Mouse (Mus musculus) liver, adult 10 weeks (tissue): ENCODE results near the gene Zfand2b. TPM values are rescaled to one million over a fixed set of nuclear protein-coding genes. Genes with fewer than 3 reads are reported as not detected.

Experiments
- polyA plus RNA-seq: library from polyadenylated mRNA; stranded (reverse); fragments of 350-450 nt; fragmentation: Illumina TruSeq; extraction: RNeasy Lipid Tissue Mini Kit (QIAGEN cat#74804); gene quantifications from one replicate; pipeline ENCODE4 v1.2.3, GENCODE M21; 2014; ENCODE audit warnings: low read depth, low replicate concordance

The Zfand2b gene
- polyA plus RNA-seq, result 2.3 TPM

GRCm38 (mm10) chr1:75168472-75169464, at the start of gene Zfand2b:
Zfand2b (plus strand) TSS chr1:75168646.

GRCm38 (mm10) chr1:75124346-75125321, 43.8 kb upstream of the Zfand2b start, which contains the start of gene Nhej1:
Nhej1 (minus strand) TSS chr1:75125200.

DNA sequence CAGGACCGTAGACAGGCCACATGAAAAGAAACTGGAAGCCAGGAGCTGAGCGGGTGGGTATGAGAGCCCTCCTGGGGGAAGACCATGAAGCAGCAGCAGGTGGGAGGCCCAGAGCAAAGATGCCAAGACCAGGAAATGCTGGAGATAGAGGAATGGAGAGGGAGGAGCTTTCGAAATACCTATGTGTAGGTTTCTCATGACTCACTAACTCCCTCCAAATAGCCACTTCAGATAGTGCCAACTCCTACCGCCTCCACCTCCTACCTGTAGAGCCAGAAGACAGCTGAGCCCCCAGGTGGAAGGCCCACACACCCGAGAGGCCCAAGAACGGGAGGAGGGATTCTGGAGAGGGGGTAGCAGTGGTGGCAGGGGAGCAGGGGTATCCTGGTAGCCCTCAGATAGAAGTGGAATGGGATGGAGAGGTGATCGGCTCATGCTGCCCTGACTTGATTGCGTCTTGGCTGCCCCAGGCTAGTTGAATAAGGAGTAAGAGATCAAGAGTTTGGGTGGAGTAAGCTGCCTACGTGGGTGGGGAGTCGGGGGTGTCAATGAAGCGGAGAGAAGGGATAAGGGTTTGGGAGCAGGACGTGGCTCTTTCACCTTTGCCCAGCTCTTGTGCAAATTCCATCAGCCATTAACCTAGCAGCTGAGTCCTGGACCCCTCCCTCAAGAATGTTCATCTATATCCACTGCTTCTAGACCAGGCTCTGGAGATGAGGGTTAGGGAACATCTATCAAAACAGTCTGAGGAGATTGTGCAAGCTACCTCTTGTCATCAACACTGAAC, 34.8 kb upstream of the Zfand2b start, which contains the start of gene Slc23a3:
Gene Slc23a3, minus strand, starts transcription at position 470 of the 787 bp plus-strand sequence.

DNA sequence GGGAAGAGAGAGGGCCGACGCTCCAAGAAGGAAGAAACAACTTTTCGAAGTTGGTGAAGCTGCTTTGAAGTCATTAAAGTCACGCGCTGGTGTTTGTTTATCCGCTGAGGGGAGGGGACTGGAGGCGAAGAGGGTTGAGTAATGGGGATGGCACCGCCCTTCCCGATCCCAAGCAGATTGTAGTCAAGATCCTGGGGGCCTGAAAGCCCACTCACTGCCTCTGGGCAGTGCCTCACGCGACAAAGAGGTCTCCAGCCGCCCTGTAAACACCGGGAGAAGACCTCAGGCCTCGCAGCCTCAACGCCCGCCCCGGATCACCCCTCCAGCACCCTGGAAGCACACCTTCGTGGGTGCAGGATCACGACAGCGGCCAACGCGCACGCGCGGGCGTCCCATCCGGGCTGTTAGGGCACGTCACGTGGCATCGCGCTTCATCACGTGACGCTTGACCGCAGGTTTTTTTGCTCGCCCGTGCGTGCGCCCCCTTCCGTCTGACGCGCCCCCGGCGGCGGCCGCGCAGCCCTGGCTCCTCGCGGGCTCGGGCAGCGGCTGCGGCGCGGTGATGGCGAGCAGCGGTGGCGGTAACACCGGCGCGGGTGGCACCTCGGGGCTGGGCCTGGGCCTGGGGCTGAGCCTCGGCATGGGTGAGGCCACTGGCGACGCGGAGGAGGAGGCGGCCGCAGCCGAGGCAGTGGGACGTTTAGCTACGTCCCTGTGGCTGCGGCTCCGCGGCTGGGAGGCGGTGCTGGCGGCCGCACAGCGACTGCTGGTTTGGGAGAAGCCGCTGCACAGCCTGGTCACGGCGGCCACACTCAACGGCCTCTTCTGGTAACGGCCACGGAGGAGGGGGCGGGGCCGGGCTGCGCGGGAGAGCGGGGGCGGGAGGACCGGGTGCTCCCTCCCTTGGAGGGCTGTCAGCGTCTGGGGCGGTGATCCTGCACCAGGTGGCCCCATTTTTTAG, 25.9 kb upstream of the Zfand2b start, which contains the start of the genes Cnppd1 and Retreg2:
Gene Cnppd1, minus strand, starts transcription at position 411 of the 961 bp plus-strand sequence.
Gene Retreg2, plus strand, starts transcription at position 478 of the 961 bp plus-strand sequence.

GRCm38 (mm10) chr1:75180105-75180590, 11.7 kb downstream of the Zfand2b start, which contains the start of gene Abcb6:
Abcb6 (minus strand) TSS chr1:75180392.

DNA sequence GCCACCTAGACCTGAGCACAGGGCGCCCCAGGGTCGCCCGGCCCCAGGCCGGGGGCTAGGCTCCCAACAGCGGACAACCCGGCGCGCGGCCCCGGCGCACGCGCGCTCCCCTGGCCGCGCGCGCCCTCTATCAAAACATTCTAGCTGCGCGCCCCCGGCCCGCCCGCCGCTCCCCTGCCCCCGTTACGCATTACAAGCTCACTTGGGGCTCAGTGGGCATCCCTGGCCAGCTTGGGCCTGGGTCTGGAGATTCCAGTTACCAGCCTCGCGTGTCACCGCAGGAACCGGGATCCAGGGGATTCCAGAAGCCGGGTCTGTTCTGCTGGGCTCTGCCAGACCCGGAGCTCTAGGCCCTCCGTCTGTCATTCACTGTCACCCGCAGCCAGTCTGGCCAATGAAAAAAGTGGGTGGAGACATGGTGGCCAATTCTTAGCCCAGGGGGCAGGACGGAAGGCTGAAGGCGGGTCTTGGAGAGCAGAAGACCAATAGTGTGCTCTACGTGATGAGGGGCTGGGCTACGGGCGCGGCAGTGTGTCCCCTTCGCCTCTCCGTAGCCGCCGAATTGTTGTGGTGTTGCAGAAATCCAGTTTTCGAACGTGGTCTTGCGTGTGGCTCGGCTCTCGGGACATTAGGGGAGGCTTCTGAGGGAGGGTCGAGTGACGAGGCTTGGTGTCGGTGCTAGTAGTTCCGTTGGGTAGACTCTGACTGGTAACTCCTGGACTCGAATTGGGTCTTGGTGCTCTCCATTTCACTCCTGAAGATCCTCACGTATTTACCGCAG, 23.4 kb downstream of the Zfand2b start, which contains the start of the genes Ankzf1 and Atg9a:
Gene Ankzf1, plus strand, starts transcription at position 530 of the 781 bp plus-strand sequence.
Gene Atg9a, minus strand, starts transcription at position 575 of the 781 bp plus-strand sequence.

GRCm38 (mm10) chr1:75210136-75211087, 42.0 kb downstream of the Zfand2b start, which contains the start of the genes Glb1l and Stk16:
Glb1l (minus strand) TSS chr1:75210813.
Stk16 (plus strand) TSS chr1:75210838.

GRCm38 (mm10) chr1:75219531-75219930, 51.1 kb downstream of the Zfand2b start, which contains the start of gene Tuba4a:
Tuba4a (minus strand) TSS chr1:75219865.

Other genes with a start within 250 kb of the Zfand2b start
- gene Cfap65, start 233.0 kb upstream of the Zfand2b start, polyA plus RNA-seq, result not detected
- gene Ihh, start 217.0 kb upstream of the Zfand2b start, polyA plus RNA-seq, result not detected
- 1.1 TPM for gene Nhej1, start 43.4 kb upstream of the Zfand2b start, polyA plus RNA-seq
- gene Slc23a3, start 34.8 kb upstream of the Zfand2b start, polyA plus RNA-seq, result not detected
- gene Cnppd1, start 25.9 kb upstream of the Zfand2b start, polyA plus RNA-seq, result 11.3 TPM
- gene Retreg2, start 25.9 kb upstream of the Zfand2b start, polyA plus RNA-seq, result 25.1 TPM
- 15.8 TPM for gene Abcb6, start 11.7 kb downstream of the Zfand2b start, polyA plus RNA-seq
- gene Ankzf1, start 23.5 kb downstream of the Zfand2b start, polyA plus RNA-seq, result 8.8 TPM
- 8.5 TPM for gene Atg9a, start 23.6 kb downstream of the Zfand2b start, polyA plus RNA-seq
- 5.0 TPM for gene Glb1l, start 42.2 kb downstream of the Zfand2b start, polyA plus RNA-seq
- 24.6 TPM for gene Stk16, start 42.2 kb downstream of the Zfand2b start, polyA plus RNA-seq
- gene Tuba4a, start 51.2 kb downstream of the Zfand2b start, polyA plus RNA-seq, result 32.3 TPM
- gene A630095N17Rik, start 63.5 kb downstream of the Zfand2b start, polyA plus RNA-seq, result not detected
- 15.1 TPM for gene Dnajb2, start 67.8 kb downstream of the Zfand2b start, polyA plus RNA-seq
- gene Ptprn, start 95.9 kb downstream of the Zfand2b start, polyA plus RNA-seq, result not detected
- gene Resp18, start 109.8 kb downstream of the Zfand2b start, polyA plus RNA-seq, result not detected
- gene Dnpep, start 149.3 kb downstream of the Zfand2b start, polyA plus RNA-seq, result 4.9 TPM
- 0.26 TPM for gene Des, start 191.7 kb downstream of the Zfand2b start, polyA plus RNA-seq
- gene Speg, start 206.7 kb downstream of the Zfand2b start, polyA plus RNA-seq, result not detected